Mouse (Mus musculus): ENCODE data around the gene Slc11a2.

DNA sequence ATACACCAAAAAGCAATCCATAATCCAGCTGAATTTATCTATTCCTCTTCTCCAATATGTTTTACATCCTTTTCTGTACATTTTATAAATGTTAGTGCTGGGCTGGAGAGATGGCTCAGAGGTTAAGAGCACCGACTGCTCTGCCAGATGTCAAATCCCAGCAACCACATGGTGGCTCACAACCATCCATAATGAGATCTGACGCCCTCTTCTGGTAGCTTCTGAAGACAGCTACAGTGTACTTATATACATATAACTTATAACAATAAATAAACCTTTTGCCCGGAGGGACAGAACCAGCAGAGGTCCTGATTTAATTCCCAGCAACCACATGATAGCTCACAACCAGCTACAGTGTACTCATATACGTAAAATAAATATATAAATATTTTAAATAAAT is 23.7 kb upstream of the Slc11a2 start:
- TF ChIP-seq CTCF (IDR thresholded peaks at IDR 0.05; ENCODE audit: borderline replicate concordance, insufficient read depth, low read depth, low read length) (no peak), POLR2A (IDR thresholded peaks at IDR 0.05; ENCODE audit: borderline replicate concordance, insufficient read depth, low read length) (no peak)
